Mouse (Mus musculus) hindbrain, embryonic 16.5 days (tissue): ENCODE data around the gene Tex14. TPM values are rescaled to one million over a fixed set of nuclear protein-coding genes. Genes with fewer than 3 reads are reported as not detected.

ENCODE experiments used
- ATAC-seq: fragments of 200-750 bp; cut with Nextera tagmentation; 2 replicates; pipeline ENCODE4 v1.8.0; 2017; ENCODE audit warnings: moderate TSS enrichment, moderate library complexity
- H3K27ac ChIP-seq: fragments of 300-500 bp; sonication (generic); 2 replicates; pipeline ENCODE4 v1.5.1; 2014; ENCODE audit warnings: low read depth, mild to moderate bottlenecking, control low read depth, low read length, moderate library complexity
- H3K27me3 ChIP-seq: fragments of 300-500 bp; sonication (generic); replicated peaks from 2 replicates; pipeline ENCODE4 v1.6.1; 2014; ENCODE audit warnings: low read length; ENCODE audit not compliant: control insufficient read depth, insufficient read depth
- H3K36me3 ChIP-seq: fragments of 300-500 bp; sonication (generic); 2 replicates; pipeline ENCODE4 v1.6.1; 2014; ENCODE audit warnings: mild to moderate bottlenecking, low read length, moderate library complexity, mixed read lengths; ENCODE audit not compliant: control insufficient read depth, insufficient read depth
- H3K4me1 ChIP-seq: fragments of 300-500 bp; sonication (generic); 2 replicates; pipeline ENCODE4 v1.6.1; 2014; ENCODE audit warnings: low read depth, low read length; ENCODE audit not compliant: control insufficient read depth, insufficient read depth
- H3K4me2 ChIP-seq: fragments of 300-500 bp; sonication (generic); 2 replicates; pipeline ENCODE4 v1.6.1; 2014; ENCODE audit warnings: mild to moderate bottlenecking, low read length, control low read depth, moderate library complexity
- H3K4me3 ChIP-seq: fragments of 300-500 bp; sonication (generic); 2 replicates; pipeline ENCODE4 v1.5.1; 2014; ENCODE audit warnings: mild to moderate bottlenecking, low read length, control low read depth, moderate library complexity
- H3K9ac ChIP-seq: fragments of 300-500 bp; sonication (generic); 2 replicates; pipeline ENCODE4 v1.6.1; 2014; ENCODE audit warnings: low read depth, mild to moderate bottlenecking, control low read depth, low read length, moderate library complexity
- H3K9me3 ChIP-seq: fragments of 300-500 bp; sonication (generic); 2 replicates; pipeline ENCODE4 v1.6.1; 2014; ENCODE audit warnings: mild to moderate bottlenecking, low read length, moderate library complexity; ENCODE audit not compliant: control insufficient read depth
- WGBS: fragments of 180-500 bp; shearing (Covaris S2); extraction: QIAGEN DNeasy Blood & Tissue Kit; methylation state at CpG from one replicate; pipeline ENCODE4 v1.1.7; 2014; 5-methylcytosine and 5-hydroxymethylcytosine counted together
- polyA plus RNA-seq: library from polyadenylated mRNA; unstranded; fragments of >200 nt; fragmentation: Nextera tagmentation; extraction: Ambion mirVana; gene quantifications from 2 replicates; pipeline ENCODE4 v1.2.1, GENCODE M21; 2015

The Tex14 gene
- polyA plus RNA-seq, 1 experiment from 2014 or later: 1.9 TPM

DNA sequence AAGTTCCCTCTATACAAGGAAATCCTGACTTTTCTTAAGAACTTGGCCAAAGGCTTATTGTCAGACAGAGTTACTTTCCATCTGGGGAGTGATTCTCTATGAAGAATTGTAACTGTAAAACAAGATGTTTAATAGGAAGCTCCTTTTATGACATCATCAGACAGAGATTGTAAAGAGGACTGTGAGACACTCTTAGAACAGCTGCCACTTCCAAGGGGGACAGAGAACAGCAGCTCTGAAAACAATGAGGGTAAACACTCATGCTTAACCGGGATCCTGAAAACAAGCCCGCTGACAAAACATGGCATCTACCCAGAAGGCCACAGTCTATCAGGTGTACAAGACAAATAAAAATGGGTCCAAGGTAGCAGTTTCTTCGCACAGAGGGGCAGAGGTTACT is 161.6 kb downstream of the Tex14 start, which contains the start of gene Gm11492:
Gene Gm11492, plus strand, starts transcription at position 153 of the 400 bp plus-strand sequence.
- H3K27me3 ChIP-seq: no peaks in the 10 kb centered on the region

DNA sequence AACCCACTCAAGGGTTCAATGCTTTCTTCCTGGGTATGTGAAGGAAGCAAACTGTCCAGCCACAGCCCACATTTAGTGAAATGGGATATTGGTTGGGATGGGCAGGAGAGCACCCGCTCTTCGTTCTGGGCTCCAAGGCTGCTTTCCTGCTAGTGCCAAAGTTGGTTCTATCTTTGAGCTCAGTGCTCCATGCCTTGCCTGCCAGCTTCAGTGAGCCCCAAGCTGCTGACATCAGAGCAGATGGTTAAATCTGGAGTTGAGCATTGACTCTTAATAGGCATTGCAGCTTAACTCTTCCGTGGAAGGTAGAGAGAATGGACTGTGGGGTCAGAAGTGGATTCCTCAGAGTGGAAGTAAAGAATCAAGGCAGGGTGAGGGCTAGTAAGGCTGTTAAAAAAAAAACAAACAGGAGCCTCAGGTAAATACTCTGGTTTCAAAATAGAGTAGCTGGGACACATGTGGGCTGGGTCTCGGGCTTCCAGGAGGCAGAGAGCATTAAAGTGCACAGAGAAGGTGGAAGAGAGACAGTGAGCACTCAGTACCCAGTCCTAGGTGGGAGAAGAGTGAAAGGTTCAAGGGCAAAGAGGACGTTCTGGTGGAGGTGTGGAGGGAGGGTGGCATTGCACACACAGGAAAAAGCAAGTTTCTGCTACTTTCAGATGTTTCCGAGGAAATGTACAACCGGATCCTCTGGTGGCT is 163.5 kb downstream of the Tex14 start, which contains the start of gene Sept4:
Gene Sept4, plus strand, starts transcription at position 649 of the 699 bp plus-strand sequence.
- H3K9me3 ChIP-seq: no peaks in the 10 kb centered on the region
- 85% methylated on average over 7 of the region's 7 CpGs for WGBS
- no peaks in the 10 kb centered on the region for H3K27me3 ChIP-seq
- H3K9ac ChIP-seq: no peak within 1 kb of the TSS
- no peak within 1 kb of the TSS for H3K4me3 ChIP-seq
- no peak within 1 kb of the TSS for H3K27ac ChIP-seq
- no peaks in the 10 kb centered on the region for H3K4me1 ChIP-seq
- no peak within 1 kb of the TSS for H3K4me2 ChIP-seq
- ATAC-seq: no peak
- no peaks in the 10 kb centered on the region for H3K36me3 ChIP-seq

More for the DNA sequence above, 161.6 kb downstream of the Tex14 start, which contains the start of gene Gm11492:
- Histone ChIP-seq H3K27ac (no peak within 1 kb of the TSS), H3K4me1 (no peaks in the 10 kb centered on the region), H3K9ac (no peak within 1 kb of the TSS), H3K9me3 (no peaks in the 10 kb centered on the region), H3K36me3 (no peaks in the 10 kb centered on the region), H3K4me2 (no peak within 1 kb of the TSS), H3K4me3 (no peak within 1 kb of the TSS)
- 92% methylated on average over 3 of the region's 3 CpGs for WGBS
- no peak for ATAC-seq

DNA sequence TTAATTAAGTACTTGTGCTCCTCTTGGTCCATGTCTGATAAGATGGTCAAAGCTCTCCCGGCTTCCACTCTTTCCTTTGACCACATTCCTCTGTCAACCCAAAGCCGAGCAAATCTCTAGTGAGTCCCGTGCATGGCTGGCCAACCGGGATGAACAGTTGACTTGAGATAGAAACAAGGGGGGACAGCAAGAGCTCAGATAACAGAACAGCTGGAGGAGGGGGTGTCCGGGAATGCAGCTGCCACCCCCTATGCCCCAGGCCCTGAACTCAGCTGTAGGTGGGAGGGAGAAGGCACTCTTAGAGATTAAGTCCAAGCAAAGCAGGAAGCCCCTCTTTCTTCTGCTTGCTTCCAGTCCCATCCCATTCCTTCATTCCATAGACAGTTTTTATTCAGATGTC is 165.9 kb downstream of the Tex14 start:
- no peak for ATAC-seq
- Histone ChIP-seq H3K4me1 (no peaks in the 10 kb centered on the region), H3K36me3 (no peaks in the 10 kb centered on the region), H3K9me3 (no peaks in the 10 kb centered on the region), H3K27me3 (no peaks in the 10 kb centered on the region), H3K9ac (no peak overlapping the region), H3K4me2 (no peak overlapping the region), H3K4me3 (no peak overlapping the region), H3K27ac (no peak overlapping the region)
- 65% methylated on average over 5 of the region's 5 CpGs for WGBS

DNA sequence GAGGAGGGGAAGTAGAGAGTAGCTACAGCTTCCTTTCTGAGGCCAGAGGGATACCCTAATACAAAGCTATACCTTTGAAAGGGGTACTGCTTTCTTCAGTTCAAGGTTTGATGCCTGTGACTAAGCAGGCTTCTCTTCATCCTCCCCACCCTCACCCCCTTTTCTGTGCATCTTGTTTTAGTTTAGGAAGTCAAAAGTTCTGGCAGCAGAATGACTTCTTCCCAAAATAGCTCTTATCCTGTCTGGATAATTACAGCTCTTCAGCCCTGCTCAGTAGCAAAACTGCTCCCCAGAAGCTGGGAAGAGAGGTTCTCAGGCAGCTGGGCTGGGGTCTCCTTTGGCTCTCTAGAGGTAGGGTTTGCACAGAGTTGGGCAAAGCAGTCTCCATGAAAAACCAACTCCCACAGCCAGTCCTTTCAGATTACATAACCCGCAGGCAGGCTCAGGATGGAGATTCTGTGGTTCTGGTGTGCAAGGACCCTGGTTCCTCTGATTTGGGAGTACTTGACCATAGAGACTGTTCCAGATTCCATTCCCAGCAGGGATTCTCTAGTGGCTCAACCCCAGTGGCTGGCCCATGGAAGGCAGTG is 166.6 kb downstream of the Tex14 start:
- Histone ChIP-seq H3K27me3 (no peaks in the 10 kb centered on the region), H3K9me3 (no peaks in the 10 kb centered on the region), H3K4me1 (no peaks in the 10 kb centered on the region), H3K27ac (no peak overlapping the region), H3K36me3 (no peaks in the 10 kb centered on the region), H3K4me2 (no peak overlapping the region), H3K4me3 (no peak overlapping the region), H3K9ac (no peak overlapping the region)
- 83% methylated on average over 1 of the region's 1 CpGs for WGBS
- ATAC-seq: no peak

DNA sequence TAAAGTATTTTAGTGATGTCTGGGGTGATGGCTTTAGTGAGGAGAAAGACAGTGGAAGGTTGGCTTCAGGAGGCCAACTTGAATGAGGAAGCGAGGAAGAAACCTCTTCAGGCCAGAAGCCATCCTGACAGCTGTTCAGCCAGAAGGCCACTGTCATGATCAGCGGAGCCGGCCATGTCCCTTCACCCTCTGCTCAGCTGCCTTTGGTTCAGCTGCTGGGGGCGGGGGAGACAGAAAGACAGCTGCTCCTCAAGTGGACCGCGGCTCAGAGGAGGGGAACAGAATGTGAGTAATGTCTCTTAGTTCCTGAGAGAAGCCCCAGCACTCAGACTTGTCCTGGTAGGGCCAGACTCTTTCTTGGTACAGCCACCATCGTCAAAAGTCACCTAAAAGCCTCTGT is 168.9 kb downstream of the Tex14 start:
- ATAC-seq: no peak
- H3K9me3 ChIP-seq: no peaks in the 10 kb centered on the region
- no peak overlapping the region for H3K27ac ChIP-seq
- H3K36me3 ChIP-seq: no peaks in the 10 kb centered on the region
- H3K4me3 ChIP-seq: no peak overlapping the region
- H3K9ac ChIP-seq: no peak overlapping the region
- WGBS: 75% methylated on average over 7 of the region's 7 CpGs
- no peaks in the 10 kb centered on the region for H3K27me3 ChIP-seq
- no peak overlapping the region for H3K4me2 ChIP-seq
- peaks cover 6% of the 10 kb centered on the region for H3K4me1 ChIP-seq

DNA sequence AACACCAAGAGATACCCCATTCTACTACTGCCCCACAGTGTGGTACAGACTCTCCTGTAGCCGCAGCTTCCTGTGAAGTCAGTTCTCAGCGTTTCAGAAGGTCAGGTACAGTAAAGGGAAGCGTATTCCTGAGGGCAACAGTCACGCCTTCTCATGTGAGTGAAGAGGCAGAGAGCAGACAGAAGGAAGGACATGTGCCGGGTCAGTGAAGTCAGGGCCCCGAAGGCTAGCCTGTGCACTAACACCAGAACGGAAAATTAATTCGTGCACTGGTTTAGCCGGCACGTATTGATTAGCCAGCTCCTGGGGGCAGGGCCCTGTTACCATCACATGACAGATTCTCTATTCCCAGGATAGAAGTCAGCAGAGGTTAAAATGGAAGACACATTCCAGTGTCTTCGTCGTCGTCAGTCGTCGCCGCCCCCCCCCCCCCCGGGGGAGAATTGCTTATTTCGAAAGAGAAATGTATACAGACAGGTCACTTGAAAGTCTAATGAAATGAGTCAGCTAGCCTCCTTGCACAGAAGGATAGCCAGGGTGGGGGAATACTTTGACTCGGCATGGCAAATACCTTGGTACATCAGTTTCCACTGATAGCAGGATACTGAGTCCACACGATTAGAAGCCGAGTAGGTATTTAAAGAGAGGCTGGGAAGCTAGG is 169.8 kb downstream of the Tex14 start:
- Histone ChIP-seq H3K4me3 (no peak overlapping the region), H3K9ac (no peak overlapping the region), H3K27me3 (no peaks in the 10 kb centered on the region), H3K27ac (no peak overlapping the region), H3K36me3 (no peaks in the 10 kb centered on the region), H3K4me1 (peaks cover 11% of the 10 kb centered on the region), H3K4me2 (no peak overlapping the region), H3K9me3 (no peaks in the 10 kb centered on the region)
- no peak for ATAC-seq
- WGBS: 69% methylated on average over 21 of the region's 21 CpGs

DNA sequence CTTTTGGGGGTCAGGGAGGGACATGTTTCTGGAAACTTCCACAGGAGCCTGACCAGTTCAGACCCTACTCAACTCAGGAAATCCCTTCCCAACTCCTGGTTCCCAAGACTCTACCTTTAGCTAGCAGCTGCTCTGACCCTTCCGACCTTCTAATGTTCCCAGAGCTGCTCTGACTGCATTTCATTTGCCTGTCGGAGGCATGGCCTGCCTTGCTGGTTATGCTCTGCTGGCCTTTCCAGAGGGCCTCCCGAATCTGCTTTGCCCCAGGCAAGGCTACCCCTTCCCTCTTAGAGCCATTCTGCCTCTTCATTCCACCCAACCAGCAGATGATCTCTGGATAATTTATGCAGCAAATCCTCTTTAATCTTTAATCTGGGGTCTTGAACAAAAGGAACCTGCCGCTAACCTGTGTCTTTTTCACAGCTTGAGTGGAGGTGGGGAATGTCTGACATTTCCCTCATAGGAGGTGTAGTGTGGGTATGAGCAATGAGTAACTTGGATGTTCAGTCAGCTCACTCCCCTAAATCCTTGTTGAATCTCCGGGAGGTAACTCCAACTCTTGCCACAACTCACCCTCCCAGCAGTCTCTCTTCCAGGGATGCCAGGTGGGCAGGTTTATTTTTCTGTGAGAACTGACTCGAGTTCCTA is 172.9 kb downstream of the Tex14 start:
- Histone ChIP-seq H3K9me3 (no peaks in the 10 kb centered on the region), H3K27me3 (no peaks in the 10 kb centered on the region), H3K36me3 (no peaks in the 10 kb centered on the region), H3K4me3 (peak overlapping the region; percentile 56), H3K4me1 (peaks cover 11% of the 10 kb centered on the region), H3K9ac (peak overlapping the region; percentile 77), H3K27ac (no peak overlapping the region), H3K4me2 (peak overlapping the region; percentile 79)
- no peak for ATAC-seq
- WGBS: 24% methylated on average over 6 of the region's 6 CpGs

DNA sequence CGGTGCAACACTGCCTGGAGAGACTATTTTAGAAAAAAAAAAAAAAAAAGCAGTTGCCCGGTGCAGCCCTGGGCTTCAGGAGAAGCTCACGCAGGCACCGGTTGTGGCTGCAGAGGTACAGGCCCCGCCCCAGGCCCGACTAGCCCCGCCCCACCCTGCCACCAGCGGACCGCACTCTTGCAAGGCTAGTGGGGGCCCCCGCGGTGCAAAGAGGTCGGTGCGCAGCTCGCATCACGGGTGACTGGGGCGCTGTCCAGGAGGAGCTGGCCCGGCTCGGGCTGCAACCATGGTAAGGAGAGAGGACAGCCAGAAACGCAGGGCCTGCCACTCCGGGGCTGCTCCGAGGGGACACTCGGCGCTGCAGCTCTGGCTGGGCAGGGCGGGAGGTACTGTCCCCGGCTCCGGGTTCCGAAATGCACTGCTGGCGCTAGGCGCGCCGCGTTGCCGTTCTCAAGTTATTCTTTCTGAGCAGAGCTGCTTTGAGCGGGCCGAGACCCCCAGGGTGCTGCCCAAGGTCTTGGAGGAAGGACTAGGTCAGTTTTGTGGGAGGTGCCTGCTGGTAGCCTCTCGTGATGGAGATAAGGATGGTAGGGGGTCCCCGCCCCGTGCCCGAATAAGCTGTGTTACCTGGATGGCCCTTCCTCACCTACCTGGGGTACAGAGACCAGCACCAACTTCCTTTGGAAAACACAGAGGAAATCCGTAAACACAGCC is 173.5 kb downstream of the Tex14 start:
- Histone ChIP-seq H3K9me3 (no peaks in the 10 kb centered on the region), H3K36me3 (no peaks in the 10 kb centered on the region), H3K27me3 (no peaks in the 10 kb centered on the region), H3K4me2 (peak overlapping the region; percentile 79), H3K27ac (peak overlapping the region; percentile 66), H3K9ac (peak overlapping the region; percentile 77), H3K4me3 (peak overlapping the region; percentile 56), H3K4me1 (peaks cover 11% of the 10 kb centered on the region)
- WGBS: under 1% methylated on average over 40 of the region's 40 CpGs
- ATAC-seq: peak; percentile 80
